Mouse (Mus musculus) lung, adult 2 months (tissue): ENCODE measurements around the gene Ninl. TPM values are rescaled to one million over a fixed set of nuclear protein-coding genes. Genes with fewer than 3 reads are reported as not detected.

ENCODE experiments used
- DNase-seq: peaks from one replicate; pipeline ENCODE4 v3.0.0; 2022
- H3K4me1 ChIP-seq: fragments of 200-500 bp; 2 replicates; pipeline ENCODE4 v1.6.1; 2011; ENCODE audit warnings: low read length; ENCODE audit not compliant: control insufficient read depth, insufficient read depth
- H3K4me3 ChIP-seq: fragments of 200-500 bp; replicated peaks from 2 replicates; pipeline ENCODE3; 2011; ENCODE audit warnings: low read depth, mild to moderate bottlenecking, control low read depth, low read length; ENCODE audit errors: extremely low read depth
- CTCF ChIP-seq: fragments of 200-500 bp; IDR thresholded peaks from 2 replicates; pipeline ENCODE4 v1.5.1; 2011; ENCODE audit warnings: mild to moderate bottlenecking, low read length, control low read depth; ENCODE audit not compliant: insufficient read depth
- POLR2A ChIP-seq: fragments of 200-500 bp; IDR thresholded peaks from 2 replicates; pipeline ENCODE4 v1.6.1; 2011; ENCODE audit warnings: low read depth, mild to moderate bottlenecking, control low read depth, low read length, borderline replicate concordance; ENCODE audit errors: extremely low read depth
- WGBS: fragments of 180-500 bp; shearing (Covaris S2); methylation state at CpG from one replicate; pipeline ENCODE4 v1.1.7; 2018; 5-methylcytosine and 5-hydroxymethylcytosine counted together
- polyA plus RNA-seq: library from polyadenylated mRNA; depleted of rRNA; stranded (reverse); fragments of >200 nt; gene quantifications from 2 replicates; pipeline ENCODE4 v1.2.3, GENCODE M21; 2012

The Ninl gene
- polyA plus RNA-seq, 1 experiment: 2.0 TPM

DNA sequence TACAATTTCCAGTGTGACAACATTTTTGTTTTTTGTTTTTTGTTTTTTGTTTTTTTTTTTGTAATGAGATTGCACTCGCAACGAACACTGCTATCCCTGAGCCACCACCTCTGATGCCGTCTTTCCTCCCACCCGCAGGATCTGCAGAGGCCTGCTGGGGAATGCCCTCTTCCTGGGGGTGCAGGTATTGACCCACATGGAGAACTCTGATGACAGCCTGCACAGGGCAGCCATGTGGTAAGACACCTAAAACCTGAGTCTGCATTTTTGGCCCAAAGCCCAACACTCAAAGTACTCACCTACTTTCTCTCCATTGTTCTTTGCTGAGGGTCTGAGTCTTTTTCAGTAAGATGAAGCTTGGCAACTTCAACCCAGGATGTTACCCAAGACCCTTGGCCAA, 104.5 kb downstream of the Ninl start:
- 93% methylated on average over 4 of the region's 4 CpGs for WGBS
- TF ChIP-seq CTCF (no peak), POLR2A (no peak)
- no peak overlapping the region for H3K4me3 ChIP-seq
- no peaks in the 10 kb centered on the region for H3K4me1 ChIP-seq
- no peak for DNase-seq

DNA sequence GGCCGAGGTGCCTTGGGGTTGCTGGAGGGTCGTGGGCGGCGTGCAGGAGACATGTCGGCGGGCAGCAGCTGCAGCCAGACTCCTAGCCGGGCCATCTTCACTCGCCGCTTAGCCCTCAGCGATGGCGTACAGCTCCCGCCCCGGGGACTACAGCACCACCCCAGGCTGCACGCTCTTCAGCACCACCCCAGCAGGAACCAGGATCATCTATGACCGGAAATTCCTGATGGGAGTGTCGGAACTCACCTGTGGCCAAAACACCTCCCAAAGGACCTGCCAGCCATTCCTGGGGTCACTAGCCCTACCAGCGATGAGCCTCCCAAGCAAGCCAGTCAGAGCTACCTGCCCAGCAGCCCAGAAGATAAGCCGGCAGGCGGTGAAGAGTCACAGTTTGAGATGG, 105.7 kb downstream of the Ninl start:
- no peaks in the 10 kb centered on the region for H3K4me1 ChIP-seq
- WGBS: 79% methylated on average over 19 of the region's 19 CpGs
- DNase-seq: no peak
- TF ChIP-seq CTCF (no peak), POLR2A (no peak)
- H3K4me3 ChIP-seq: no peak overlapping the region

DNA sequence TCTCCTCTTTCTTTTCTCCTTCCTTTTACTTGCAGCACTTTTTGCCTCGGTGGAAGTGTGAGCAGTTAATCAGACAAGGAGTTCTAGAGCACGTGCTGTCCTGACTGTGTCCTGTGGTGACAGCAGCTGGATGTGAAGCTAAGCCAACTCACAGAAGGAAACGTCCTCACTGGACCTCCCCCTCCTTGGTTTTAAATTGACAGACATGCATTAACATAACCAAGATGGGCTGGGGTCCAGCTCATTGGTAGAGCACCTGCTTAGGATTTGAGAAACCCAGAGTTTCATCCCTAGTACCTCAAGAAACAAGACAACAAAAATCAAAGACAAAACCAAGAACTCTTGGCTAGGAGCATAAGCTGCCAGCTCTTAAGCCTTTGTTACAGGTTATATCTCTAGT, 108.4 kb downstream of the Ninl start:
- no peak overlapping the region for H3K4me3 ChIP-seq
- no peak for DNase-seq
- WGBS: 59% methylated on average over 3 of the region's 3 CpGs
- H3K4me1 ChIP-seq: no peaks in the 10 kb centered on the region
- no peak for TF ChIP-seq CTCF

DNA sequence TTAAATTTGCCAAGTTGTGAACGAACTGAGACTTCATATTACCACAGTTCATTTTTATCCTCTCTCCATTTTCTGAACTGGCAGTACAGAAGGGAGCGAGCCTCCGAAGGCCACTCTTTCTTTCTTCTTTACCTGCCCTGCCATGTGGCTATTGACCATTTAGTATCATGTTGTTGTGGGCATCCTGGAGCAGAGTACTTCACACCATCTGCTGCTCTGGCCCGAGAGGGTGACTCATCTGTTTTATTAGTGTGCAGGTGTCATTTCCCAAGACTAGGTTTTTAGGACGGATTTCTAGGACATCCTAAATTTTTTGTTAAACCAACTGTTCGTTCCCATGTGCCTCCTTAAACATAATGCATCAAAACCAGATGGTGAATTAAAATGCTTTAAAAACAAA, 110.0 kb downstream of the Ninl start:
- 81% methylated on average over 6 of the region's 6 CpGs for WGBS
- no peak for TF ChIP-seq CTCF
- TF ChIP-seq POLR2A: no peak
- H3K4me1 ChIP-seq: no peaks in the 10 kb centered on the region
- H3K4me3 ChIP-seq: no peak overlapping the region
- no peak for DNase-seq

DNA sequence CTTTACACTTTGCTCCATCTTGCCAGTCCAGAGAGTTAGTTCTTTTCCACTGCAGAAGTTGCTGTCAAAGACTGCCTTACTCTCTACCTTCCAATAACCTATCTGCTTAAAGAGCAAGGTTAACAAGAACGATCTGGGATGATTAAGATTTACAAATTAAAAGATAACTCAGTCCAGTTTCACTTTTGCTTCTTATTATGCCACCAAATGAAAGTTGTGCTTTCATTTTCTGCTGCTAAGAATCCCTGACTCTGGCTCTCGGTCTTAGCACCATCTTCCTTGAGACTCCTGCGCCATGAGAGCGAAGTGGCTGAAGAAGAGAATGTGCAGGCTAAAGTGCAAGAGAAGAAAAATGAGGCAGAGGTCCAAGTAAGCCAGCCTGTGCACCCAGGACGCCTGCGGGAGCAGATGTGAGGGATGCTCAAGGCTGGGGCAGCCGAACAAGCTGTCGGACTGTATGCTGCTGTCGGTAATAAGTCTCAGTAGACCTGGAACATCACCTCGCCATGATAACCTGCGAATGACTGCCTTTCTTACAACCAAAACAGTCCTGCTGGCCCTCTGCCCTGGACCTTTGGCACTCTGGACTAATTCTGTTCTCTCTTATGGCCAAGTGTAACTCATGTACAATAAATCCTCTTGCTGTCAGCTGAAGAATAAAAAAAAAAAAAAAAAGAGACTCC, 112.0 kb downstream of the Ninl start:
- WGBS: 83% methylated on average over 11 of the region's 11 CpGs
- no peak overlapping the region for H3K4me3 ChIP-seq
- DNase-seq: no peak
- H3K4me1 ChIP-seq: no peaks in the 10 kb centered on the region
- TF ChIP-seq POLR2A (no peak), CTCF (no peak)

DNA sequence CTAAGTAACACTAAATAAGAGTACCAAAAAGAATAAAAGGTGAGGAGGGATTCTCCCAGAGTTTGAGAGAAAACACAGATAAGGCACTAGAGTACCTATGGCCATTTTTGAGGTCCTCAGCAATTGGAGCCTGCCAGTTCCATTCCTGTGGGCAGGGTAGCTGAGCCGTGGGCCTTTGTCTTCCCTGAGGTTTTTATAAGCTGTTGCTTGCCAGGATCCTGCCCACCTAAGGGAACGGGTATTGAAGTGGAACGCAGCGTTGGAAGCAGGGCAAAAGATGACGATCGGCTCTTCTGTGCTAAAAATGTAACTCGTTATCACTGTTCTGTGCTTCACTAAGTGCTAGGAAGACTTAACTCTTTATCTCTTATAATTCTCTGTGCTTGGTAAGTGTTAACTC, 115.7 kb downstream of the Ninl start:
- no peak overlapping the region for H3K4me3 ChIP-seq
- no peak for DNase-seq
- 87% methylated on average over 7 of the region's 7 CpGs for WGBS
- no peaks in the 10 kb centered on the region for H3K4me1 ChIP-seq
- TF ChIP-seq CTCF (no peak), POLR2A (no peak)

DNA sequence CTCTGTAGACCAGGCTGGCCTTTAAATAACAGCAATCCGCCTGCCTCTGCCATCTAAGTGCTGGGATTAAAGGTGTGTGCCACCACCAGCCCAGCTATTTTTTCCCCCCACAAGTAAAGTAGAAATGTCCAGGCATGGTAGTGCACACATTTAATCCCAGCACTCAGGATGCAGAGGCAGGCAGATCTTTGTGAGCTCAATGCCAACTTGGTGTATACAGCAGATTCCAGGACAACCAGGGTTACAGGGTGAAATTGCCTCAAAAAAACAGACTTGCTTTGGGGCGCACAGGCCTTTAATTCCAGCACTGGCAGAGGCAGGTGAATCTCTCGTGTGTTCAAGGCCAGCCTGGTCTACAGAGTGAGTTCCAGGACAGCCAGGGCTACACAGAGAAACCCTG, 116.2 kb downstream of the Ninl start:
- TF ChIP-seq CTCF: no peak
- TF ChIP-seq POLR2A: no peak
- no peak overlapping the region for H3K4me3 ChIP-seq
- no peak for DNase-seq
- no peaks in the 10 kb centered on the region for H3K4me1 ChIP-seq
- 93% methylated on average over 3 of the region's 3 CpGs for WGBS

DNA sequence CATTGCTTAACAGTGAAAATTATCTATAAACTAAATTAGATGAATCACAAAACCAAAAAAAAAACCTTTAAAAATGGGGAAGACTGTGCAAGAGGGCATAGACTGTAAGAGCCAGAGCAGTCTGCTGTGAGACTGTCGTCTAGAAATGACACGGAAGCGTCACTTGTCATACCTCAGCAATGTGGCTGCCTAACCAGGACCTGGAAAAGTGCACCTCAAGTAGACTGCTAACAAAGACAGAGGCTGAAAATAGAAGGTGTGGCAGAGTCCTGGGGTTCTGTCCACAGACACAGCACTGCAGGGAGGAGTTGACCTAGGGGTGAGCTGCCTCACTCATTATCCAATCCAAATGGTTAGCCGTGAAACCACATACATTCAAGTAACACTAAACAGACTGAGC, 117.0 kb downstream of the Ninl start:
- WGBS: 80% methylated on average over 4 of the region's 4 CpGs
- no peak for DNase-seq

DNA sequence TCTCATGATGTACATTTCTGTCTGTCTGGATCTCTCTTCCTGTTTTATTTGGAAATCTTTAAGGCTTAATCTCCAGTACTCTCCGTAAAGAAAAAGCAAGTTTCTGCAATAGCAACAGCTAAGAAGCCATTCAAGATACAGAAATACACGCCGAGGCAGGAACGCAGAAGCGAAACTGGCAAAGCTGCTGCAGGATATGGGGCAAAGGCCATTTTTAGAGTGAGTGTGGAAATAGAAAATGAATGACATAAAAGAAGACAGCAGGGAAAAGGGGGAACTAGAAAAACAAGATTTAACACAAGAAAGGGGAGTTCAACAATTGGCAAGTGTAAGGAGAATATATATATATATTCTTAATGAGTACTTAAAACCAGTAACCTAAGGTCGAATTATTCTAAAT, 117.5 kb downstream of the Ninl start:
- 77% methylated on average over 6 of the region's 6 CpGs for WGBS
- Histone ChIP-seq H3K4me3 (no peak overlapping the region), H3K4me1 (no peaks in the 10 kb centered on the region)
- DNase-seq: no peak
- TF ChIP-seq CTCF (no peak), POLR2A (no peak)

More for the DNA sequence above, 117.0 kb downstream of the Ninl start:
- Histone ChIP-seq H3K4me1 (no peaks in the 10 kb centered on the region), H3K4me3 (no peak overlapping the region)
- TF ChIP-seq CTCF (no peak), POLR2A (no peak)

DNA sequence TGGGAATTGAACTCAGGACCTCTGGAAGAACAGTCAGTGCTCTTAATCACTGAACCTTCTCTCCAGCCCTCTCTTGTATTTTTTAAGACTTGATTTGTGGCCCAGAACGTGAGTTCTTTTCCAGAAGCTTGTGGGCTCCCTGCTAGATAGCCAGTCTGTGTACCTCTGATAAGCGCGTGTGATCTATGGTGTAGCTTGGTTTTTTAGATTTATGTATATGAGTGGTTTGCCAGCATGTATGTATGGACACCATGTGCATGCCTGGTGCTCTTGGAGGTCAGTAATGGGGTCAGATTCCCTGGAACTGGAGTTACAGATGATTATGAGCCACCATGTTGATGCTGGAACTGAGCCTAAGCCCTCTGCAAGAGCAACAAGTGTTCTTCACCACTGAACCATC, 118.6 kb downstream of the Ninl start:
- DNase-seq: no peak
- WGBS: 93% methylated on average over 3 of the region's 3 CpGs
- Histone ChIP-seq H3K4me3 (no peak overlapping the region), H3K4me1 (no peaks in the 10 kb centered on the region)
- no peak for TF ChIP-seq CTCF
- TF ChIP-seq POLR2A: no peak

DNA sequence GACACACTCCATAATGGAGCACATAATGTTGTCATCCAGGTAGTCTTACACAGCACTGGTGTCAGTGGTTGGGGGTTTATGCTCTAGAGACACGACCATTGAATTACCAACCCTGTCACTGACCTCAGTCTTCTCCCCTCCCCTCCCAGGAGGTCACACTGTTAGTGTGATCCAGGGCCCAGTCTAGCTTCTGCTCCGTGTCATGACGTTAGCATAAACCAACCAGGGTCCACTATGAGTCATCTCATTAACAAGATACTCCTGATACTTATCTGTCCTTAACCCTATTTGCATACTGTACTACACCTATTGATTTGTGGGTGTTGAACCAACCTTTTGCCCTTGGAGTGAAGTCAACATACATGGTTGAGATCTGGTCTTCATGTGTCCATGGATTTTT, 120.5 kb downstream of the Ninl start:
- no peak for DNase-seq
- 90% methylated on average over 3 of the region's 3 CpGs for WGBS
- no peaks in the 10 kb centered on the region for H3K4me1 ChIP-seq
- TF ChIP-seq CTCF (no peak), POLR2A (no peak)
- no peak overlapping the region for H3K4me3 ChIP-seq

DNA sequence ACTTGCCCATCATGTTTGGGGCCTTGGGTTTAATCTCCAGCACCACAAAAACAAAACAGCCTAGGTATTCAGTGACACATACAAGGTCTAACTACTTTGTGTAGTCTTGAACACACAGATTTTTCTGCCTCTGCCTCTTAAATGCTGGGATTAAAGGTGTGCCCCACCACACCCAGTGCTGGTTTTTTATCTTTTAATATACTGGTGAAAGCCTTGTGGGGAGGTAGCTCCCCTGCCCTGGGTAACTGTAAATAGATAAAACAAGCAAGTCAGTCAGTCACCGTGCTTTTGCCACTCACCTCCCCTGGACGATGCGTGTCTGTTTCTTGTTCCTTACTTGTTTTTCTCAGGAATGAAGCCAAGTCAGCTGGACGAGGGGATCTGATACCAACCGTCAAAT, 123.4 kb downstream of the Ninl start:
- DNase-seq: no peak
- 82% methylated on average over 5 of the region's 5 CpGs for WGBS
- Histone ChIP-seq H3K4me1 (no peaks in the 10 kb centered on the region), H3K4me3 (no peak overlapping the region)
- TF ChIP-seq CTCF: no peak
- TF ChIP-seq POLR2A: no peak
